Mouse (Mus musculus) hindbrain, embryonic 10.5 days (tissue): ENCODE results near the gene Nrxn3. TPM values are rescaled to one million over a fixed set of nuclear protein-coding genes. Genes with fewer than 3 reads are reported as not detected.

Experiments
- DNase-seq: peaks from one replicate; pipeline ENCODE4 v3.0.0-alpha.2; 2017; ENCODE audit warnings: low spot score
- H3K27ac ChIP-seq: fragments of 300-500 bp; sonication (generic); 2 replicates; pipeline ENCODE4 v1.5.1; 2016; ENCODE audit warnings: mild to moderate bottlenecking, moderate library complexity
- H3K27me3 ChIP-seq: fragments of 300-500 bp; sonication (generic); 2 replicates; pipeline ENCODE4 v1.6.1; 2016; ENCODE audit warnings: mild to moderate bottlenecking; ENCODE audit not compliant: poor library complexity, insufficient read depth, severe bottlenecking
- H3K36me3 ChIP-seq: fragments of 300-500 bp; sonication (generic); 2 replicates; pipeline ENCODE4 v1.6.1; 2016; ENCODE audit warnings: mild to moderate bottlenecking, moderate library complexity
- H3K4me1 ChIP-seq: fragments of 300-500 bp; sonication (generic); replicated peaks from 2 replicates; pipeline ENCODE4 v1.6.1; 2016; ENCODE audit warnings: mild to moderate bottlenecking
- H3K4me3 ChIP-seq: fragments of 300-500 bp; sonication (generic); 2 replicates; pipeline ENCODE4 v1.5.1; 2016; ENCODE audit warnings: mild to moderate bottlenecking, moderate library complexity
- H3K9me3 ChIP-seq: fragments of 300-500 bp; sonication (generic); 2 replicates; pipeline ENCODE4 v1.6.1; 2016; ENCODE audit warnings: mild to moderate bottlenecking, moderate library complexity
- WGBS: fragments of 180-500 bp; shearing (Covaris S2); methylation state at CpG from one replicate; pipeline ENCODE4 v1.1.7; 2016; 5-methylcytosine and 5-hydroxymethylcytosine counted together
- polyA plus RNA-seq: library from polyadenylated mRNA; unstranded; fragments of >200 nt; fragmentation: Nextera tagmentation; extraction: Ambion mirVana; gene quantifications from 2 replicates; pipeline ENCODE4 v1.2.1, GENCODE M21; 2016

Gene Nrxn3
- polyA plus RNA-seq, 1 experiment from 2014 or later, result 23.5 TPM

GRCm38 (mm10) chr12:89794741-89795140 is 1072.1 kb downstream of the Nrxn3 start:
- no peaks in the 10 kb centered on the region for H3K36me3 ChIP-seq
- no peaks in the 10 kb centered on the region for H3K9me3 ChIP-seq
- 90% methylated on average over 6 of the region's 6 CpGs for WGBS
- H3K27ac ChIP-seq, result no peak overlapping the region
- H3K4me3 ChIP-seq, result no peak overlapping the region
- DNase-seq, result no peak
- H3K4me1 ChIP-seq, result no peaks in the 10 kb centered on the region
- H3K27me3 ChIP-seq, result no peaks in the 10 kb centered on the region

DNA sequence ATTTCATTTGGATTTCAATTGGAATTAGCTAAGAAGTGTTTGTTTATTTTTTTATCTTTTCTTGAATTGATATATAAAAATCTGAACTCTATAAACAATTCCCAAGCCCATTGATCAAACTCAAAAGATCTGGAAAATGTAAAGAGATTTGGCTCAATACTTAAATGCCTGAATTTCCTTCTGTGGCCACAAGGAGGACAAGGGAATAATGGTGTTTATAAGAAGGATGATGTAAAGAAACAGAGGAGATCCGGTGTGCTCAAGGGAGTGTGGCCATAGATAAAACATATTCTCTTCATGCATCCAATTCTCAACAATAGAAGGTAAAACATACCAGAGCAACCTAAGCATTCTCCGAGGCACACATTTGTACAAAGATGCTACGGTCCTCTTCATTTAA is 1085.5 kb downstream of the Nrxn3 start:
- no peak for DNase-seq
- H3K36me3 ChIP-seq, result no peaks in the 10 kb centered on the region
- H3K27ac ChIP-seq, result no peak overlapping the region
- H3K4me1 ChIP-seq, result peaks cover 19% of the 10 kb centered on the region
- 70% methylated on average over 3 of the region's 3 CpGs for WGBS
- no peak overlapping the region for H3K4me3 ChIP-seq
- H3K9me3 ChIP-seq, result no peaks in the 10 kb centered on the region
- peaks cover 2% of the 10 kb centered on the region for H3K27me3 ChIP-seq

DNA sequence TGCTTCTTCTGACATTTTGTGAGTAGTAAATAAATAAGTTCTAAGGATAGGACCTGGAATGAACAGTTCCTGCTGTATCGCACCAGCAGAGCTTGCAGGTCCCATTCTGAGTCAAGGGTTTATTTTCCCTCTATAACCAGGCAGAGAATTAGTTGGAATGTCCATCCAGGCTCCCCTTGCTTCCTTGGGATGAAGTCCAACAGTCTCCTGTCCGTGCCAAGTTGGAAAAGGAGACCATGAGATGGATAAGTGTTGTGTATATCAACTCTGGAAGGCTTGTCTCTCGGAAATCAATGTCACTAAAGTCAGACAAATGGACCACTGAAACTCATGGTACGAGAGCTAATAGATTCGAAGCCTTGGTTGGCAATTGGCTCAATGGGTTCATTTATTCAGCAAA is 1087.5 kb downstream of the Nrxn3 start:
- 88% methylated on average over 5 of the region's 5 CpGs for WGBS
- H3K36me3 ChIP-seq, result no peaks in the 10 kb centered on the region
- H3K27ac ChIP-seq, result no peak overlapping the region
- peaks cover 20% of the 10 kb centered on the region for H3K27me3 ChIP-seq
- H3K4me1 ChIP-seq, result peaks cover 24% of the 10 kb centered on the region
- H3K9me3 ChIP-seq, result no peaks in the 10 kb centered on the region
- no peak for DNase-seq
- H3K4me3 ChIP-seq, result no peak overlapping the region

DNA sequence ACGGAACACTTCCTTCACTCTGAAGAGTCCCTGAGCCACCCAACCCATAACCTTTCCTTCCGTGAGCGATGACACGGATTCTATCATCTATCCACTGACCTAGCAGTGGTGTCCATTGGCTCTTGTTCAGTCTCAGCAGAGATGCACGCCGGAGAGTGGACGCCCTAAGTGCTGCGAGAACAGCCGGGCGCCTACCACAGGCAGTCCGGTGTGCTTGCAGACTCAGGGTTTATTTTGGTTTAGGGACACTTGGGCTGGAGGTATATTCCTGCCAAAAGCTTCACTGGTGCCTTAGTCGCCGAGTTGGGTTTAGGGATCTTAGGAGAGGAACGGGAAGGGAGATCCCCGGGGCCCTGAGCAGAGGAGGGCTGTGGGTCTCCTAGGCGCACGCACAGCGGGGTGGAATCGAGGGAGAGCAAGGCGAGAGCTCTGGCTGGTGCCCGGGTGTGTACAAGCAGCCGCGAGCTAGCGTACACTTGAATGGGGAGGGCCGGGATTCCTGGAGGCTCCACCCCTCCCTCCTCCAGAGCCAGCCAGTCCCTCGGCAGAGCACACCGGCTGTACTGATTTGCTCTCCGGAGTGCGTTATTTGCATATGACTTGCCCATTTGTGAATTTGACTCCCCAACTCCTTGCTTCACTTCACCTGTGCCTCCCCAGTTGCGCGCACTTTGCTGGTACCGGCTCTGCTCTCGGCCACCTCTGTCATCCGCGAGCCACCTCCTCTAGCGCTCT is 1089.3 kb downstream of the Nrxn3 start:
- WGBS, result under 1% methylated on average over 36 of the region's 36 CpGs
- DNase-seq, result peak; percentile 86
- H3K27me3 ChIP-seq, result peaks cover 20% of the 10 kb centered on the region

GRCm38 (mm10) chr12:89812550-89813207 is 1090.0 kb downstream of the Nrxn3 start:
- Histone ChIP-seq H3K4me3 (peak overlapping the region; percentile 62), H3K4me1 (peaks cover 24% of the 10 kb centered on the region), H3K36me3 (no peaks in the 10 kb centered on the region), H3K27me3 (peaks cover 20% of the 10 kb centered on the region), H3K9me3 (no peaks in the 10 kb centered on the region), H3K27ac (peak overlapping the region; percentile 85; the same call in 1 of the 2 replicates)
- WGBS, result under 1% methylated on average over 17 of the region's 17 CpGs
- DNase-seq, result no peak

More for the DNA sequence above, 1089.3 kb downstream of the Nrxn3 start:
- H3K9me3 ChIP-seq, result no peaks in the 10 kb centered on the region
- H3K36me3 ChIP-seq, result no peaks in the 10 kb centered on the region
- H3K27ac ChIP-seq, result peak overlapping the region; percentile 85
- H3K4me1 ChIP-seq, result peaks cover 24% of the 10 kb centered on the region
- H3K4me3 ChIP-seq, result peak overlapping the region; percentile 62

- Histone ChIP-seq H3K36me3 (no peaks in the 10 kb centered on the region), H3K27ac (no peak overlapping the region), H3K4me1 (peaks cover 24% of the 10 kb centered on the region), H3K27me3 (peaks cover 20% of the 10 kb centered on the region), H3K9me3 (no peaks in the 10 kb centered on the region), H3K4me3 (peak overlapping the region; percentile 62)
- DNase-seq, result peak; percentile 18
- 9% methylated on average over 13 of the region's 13 CpGs for WGBS
Measured at GRCm38 (mm10) chr12:89813294-89813693, 1090.6 kb downstream of the Nrxn3 start.

DNA sequence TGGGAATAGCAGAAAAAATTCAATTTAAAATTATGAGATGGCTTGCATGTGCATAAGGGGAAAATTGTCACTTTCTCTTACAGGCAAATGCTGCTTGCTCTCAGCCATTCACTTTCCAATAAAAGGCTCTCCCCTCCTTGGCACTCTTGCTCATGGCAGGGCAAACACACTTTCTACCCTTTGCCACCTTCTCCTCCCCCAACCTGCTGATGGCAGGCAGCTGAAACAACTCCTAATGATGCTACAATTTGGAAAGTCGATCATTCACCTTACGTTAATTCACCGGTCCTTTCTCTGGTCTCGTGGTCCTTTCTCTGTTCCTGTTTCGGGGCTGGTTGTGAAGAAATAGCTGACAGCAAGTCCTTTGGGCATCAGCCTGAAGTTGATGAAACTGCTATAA is 1091.0 kb downstream of the Nrxn3 start:
- DNase-seq, result no peak
- H3K27me3 ChIP-seq, result peaks cover 20% of the 10 kb centered on the region
- H3K27ac ChIP-seq, result no peak overlapping the region
- H3K4me3 ChIP-seq, result peak overlapping the region; percentile 62; the same call in 1 of the 2 replicates
- peaks cover 24% of the 10 kb centered on the region for H3K4me1 ChIP-seq
- no peaks in the 10 kb centered on the region for H3K9me3 ChIP-seq
- WGBS, result 78% methylated on average over 5 of the region's 5 CpGs
- H3K36me3 ChIP-seq, result no peaks in the 10 kb centered on the region

DNA sequence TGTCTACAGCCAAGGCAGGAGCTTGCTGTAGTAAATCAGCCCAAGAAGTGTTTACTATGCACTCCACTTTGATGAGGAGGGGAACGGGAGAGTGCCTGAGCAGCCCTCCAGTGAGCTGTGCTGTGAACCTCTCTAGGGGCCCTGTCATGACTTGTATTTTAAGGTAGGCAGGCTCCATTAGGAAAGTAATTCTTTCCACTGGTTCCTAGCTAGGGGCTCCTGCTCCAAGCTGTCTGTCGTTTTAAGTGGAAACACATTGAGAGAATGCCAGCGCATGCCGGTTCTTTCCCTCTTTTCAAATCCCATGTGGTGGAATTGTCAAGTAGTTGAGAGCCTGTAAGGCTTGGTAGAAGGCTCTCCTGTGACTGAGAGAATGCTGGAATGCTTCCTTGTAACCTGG is 1091.9 kb downstream of the Nrxn3 start:
- Histone ChIP-seq H3K4me1 (peaks cover 24% of the 10 kb centered on the region), H3K4me3 (no peak overlapping the region), H3K27ac (no peak overlapping the region), H3K36me3 (no peaks in the 10 kb centered on the region), H3K27me3 (peaks cover 20% of the 10 kb centered on the region), H3K9me3 (no peaks in the 10 kb centered on the region)
- 38% methylated on average over 4 of the region's 4 CpGs for WGBS
- DNase-seq, result peak; percentile 20

GRCm38 (mm10) chr12:89817072-89817773 is 1094.5 kb downstream of the Nrxn3 start:
- Histone ChIP-seq H3K27me3 (peaks cover 20% of the 10 kb centered on the region), H3K36me3 (no peaks in the 10 kb centered on the region), H3K9me3 (no peaks in the 10 kb centered on the region), H3K4me3 (no peak overlapping the region), H3K27ac (no peak overlapping the region), H3K4me1 (peaks cover 18% of the 10 kb centered on the region)
- 73% methylated on average over 9 of the region's 9 CpGs for WGBS
- DNase-seq, result no peak

GRCm38 (mm10) chr12:89818200-89818599 is 1095.5 kb downstream of the Nrxn3 start:
- Histone ChIP-seq H3K36me3 (no peaks in the 10 kb centered on the region), H3K27ac (no peak overlapping the region), H3K4me1 (peaks cover 13% of the 10 kb centered on the region), H3K27me3 (peaks cover 19% of the 10 kb centered on the region), H3K4me3 (no peak overlapping the region), H3K9me3 (no peaks in the 10 kb centered on the region)
- no peak for DNase-seq
- 87% methylated on average over 2 of the region's 2 CpGs for WGBS

DNA sequence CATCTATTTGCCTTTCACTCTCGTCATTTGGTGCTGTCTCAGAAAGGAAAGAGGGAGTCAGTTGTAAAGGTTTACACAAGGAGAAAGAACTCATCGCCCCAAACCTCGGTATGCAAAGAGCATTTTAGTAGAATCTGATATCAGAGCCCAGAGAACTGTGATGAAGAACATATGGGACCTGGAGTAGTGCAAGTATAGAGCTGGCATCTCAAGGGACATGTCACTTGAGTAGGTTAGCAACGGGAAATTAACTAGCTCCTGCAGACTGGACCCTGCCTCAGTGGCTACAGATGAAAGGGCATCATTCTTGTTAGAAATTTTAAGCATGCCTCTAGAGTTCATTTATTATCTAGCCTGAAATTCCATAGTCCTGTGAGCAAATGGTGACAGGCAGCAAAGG is 1099.5 kb downstream of the Nrxn3 start:
- DNase-seq, result no peak
- peaks cover 8% of the 10 kb centered on the region for H3K4me1 ChIP-seq
- WGBS, result 41% methylated on average over 4 of the region's 4 CpGs
- H3K36me3 ChIP-seq, result no peaks in the 10 kb centered on the region
- H3K9me3 ChIP-seq, result no peaks in the 10 kb centered on the region
- no peak overlapping the region for H3K27ac ChIP-seq
- H3K27me3 ChIP-seq, result no peaks in the 10 kb centered on the region
- no peak overlapping the region for H3K4me3 ChIP-seq

DNA sequence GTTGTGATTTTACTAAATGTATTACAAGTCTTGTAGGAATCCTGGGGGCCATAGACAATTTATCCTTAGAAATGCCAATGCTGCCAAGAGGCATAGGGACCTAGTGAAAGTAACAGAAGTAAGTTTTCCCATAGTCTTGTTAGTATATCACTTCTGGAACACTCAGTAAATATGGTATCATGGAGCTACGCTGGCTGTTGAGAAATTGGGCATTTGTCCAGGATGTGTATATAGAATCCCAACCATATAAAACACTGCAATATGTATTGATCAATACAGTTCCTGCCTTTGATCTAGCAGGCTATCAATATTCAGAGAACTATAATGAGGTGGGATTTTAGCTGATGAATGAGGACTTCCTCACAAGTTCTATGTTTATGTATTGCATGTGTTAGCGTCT is 1107.3 kb downstream of the Nrxn3 start:
- DNase-seq, result no peak
- H3K27ac ChIP-seq, result no peak overlapping the region
- H3K27me3 ChIP-seq, result no peaks in the 10 kb centered on the region
- no peaks in the 10 kb centered on the region for H3K4me1 ChIP-seq
- no peak overlapping the region for H3K4me3 ChIP-seq
- no peaks in the 10 kb centered on the region for H3K36me3 ChIP-seq
- 94% methylated on average over 2 of the region's 2 CpGs for WGBS
- no peaks in the 10 kb centered on the region for H3K9me3 ChIP-seq

- no peak overlapping the region for H3K4me3 ChIP-seq
- H3K36me3 ChIP-seq, result no peaks in the 10 kb centered on the region
- H3K27me3 ChIP-seq, result no peaks in the 10 kb centered on the region
- H3K9me3 ChIP-seq, result no peaks in the 10 kb centered on the region
- H3K27ac ChIP-seq, result no peak overlapping the region
- DNase-seq, result no peak
- no peaks in the 10 kb centered on the region for H3K4me1 ChIP-seq
- 92% methylated on average over 5 of the region's 5 CpGs for WGBS
Measured at GRCm38 (mm10) chr12:89830350-89830749, 1107.7 kb downstream of the Nrxn3 start.
